Mouse (Mus musculus): ENCODE data around the gene Hnf4a.
A peak's percentile ranks its signal among the peaks of the same experiment; 100 is the strongest.
"Not testable (repeated sequence)": the region's sequence is repeated elsewhere in the genome, so short reads cannot be mapped to it uniquely, and the experiment has no call there.

The Hnf4a gene

GRCm38 (mm10) chr2:163595119-163595518 is 88.5 kb downstream of the Hnf4a start:
- no peak for DNase-seq (ENCODE audit: low read depth)

DNA sequence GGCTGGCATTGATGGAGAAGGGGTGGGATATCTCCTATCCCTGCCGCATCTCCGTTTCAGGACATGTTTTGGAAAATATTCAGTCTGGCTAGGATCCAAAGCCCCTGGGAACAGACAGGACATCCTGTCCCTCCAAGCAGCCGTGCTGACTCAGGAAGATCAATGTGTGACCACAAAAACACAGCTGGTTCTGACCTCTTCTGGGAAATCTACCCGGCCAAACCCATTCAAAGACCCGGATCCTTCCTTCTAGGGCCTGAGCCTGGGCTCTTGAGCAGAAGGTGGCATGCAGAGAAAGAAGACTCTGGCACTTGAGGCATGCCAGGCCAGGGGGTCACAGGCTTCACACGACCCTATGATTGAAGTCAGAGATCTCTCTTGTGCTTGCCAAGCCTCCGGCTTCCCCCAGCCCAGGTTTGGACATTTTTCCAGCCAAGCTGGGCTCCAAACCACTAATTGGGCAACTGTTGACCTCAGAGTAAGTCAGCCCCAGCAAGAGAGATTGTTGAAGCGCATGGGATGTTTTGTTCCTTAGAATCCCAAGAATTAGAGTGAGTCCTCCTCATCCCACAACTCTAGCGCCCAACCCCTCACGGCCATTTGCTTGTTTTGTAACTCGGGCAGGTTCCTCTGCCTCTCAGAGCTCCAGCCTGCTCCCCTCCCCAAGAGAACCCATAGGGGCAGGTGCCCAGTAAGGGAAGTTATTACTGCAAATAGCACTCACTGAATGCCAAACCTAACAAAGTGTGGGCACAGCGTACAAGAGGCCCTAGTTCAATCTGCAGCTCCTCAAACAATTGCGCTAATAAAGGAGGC is 89.7 kb downstream of the Hnf4a start:
- DNase-seq (ENCODE audit: low read depth), result no peak

GRCm38 (mm10) chr2:163596873-163597155 is 90.2 kb downstream of the Hnf4a start:
- DNase-seq (ENCODE audit: low read depth), result no peak

GRCm38 (mm10) chr2:163597661-163598060 is 91.1 kb downstream of the Hnf4a start:
- peak; percentile 66 for DNase-seq (ENCODE audit: low read depth)

DNA sequence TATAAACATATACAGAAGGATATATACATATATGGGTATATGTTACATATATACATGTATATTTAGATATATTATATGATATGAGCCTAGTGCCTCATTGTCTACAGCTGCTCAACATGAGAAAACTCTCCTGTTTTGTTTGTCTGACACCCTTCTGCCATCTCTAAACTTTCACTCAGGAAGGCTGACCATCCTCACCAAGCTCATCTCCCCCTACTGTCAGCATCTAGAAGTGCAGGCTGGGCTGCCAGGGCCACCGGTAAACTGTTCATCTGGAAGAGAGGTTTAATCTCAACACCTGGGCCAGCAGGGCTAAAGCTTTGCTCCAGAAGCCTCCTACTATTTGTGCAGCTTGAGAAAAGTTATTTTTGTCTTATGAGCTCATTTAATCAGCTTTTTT is 92.6 kb downstream of the Hnf4a start:
- peak; percentile 55 for DNase-seq (ENCODE audit: low read depth)

GRCm38 (mm10) chr2:163601066-163601465 is 94.5 kb downstream of the Hnf4a start:
- DNase-seq (ENCODE audit: low read depth), result no peak

DNA sequence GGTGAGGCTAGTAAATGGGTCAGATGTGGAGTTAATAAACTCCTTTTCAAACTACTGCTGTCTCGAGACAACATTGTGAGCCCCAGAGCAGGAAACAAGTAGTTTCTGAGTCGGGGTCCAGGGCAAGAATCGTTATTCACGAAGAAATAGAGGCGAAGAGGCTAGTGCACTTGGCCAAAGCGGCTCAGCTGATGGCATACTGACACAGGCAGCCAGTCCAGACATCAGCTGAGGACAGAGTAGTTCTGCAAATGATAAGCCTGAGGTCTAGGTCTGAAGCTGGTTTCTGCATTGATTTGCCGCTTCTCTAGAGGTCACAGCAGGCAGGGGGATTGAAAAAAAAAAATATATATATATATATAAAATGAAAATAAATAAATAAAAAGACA is 95.1 kb downstream of the Hnf4a start:
- no peak for DNase-seq (ENCODE audit: low read depth)

DNA sequence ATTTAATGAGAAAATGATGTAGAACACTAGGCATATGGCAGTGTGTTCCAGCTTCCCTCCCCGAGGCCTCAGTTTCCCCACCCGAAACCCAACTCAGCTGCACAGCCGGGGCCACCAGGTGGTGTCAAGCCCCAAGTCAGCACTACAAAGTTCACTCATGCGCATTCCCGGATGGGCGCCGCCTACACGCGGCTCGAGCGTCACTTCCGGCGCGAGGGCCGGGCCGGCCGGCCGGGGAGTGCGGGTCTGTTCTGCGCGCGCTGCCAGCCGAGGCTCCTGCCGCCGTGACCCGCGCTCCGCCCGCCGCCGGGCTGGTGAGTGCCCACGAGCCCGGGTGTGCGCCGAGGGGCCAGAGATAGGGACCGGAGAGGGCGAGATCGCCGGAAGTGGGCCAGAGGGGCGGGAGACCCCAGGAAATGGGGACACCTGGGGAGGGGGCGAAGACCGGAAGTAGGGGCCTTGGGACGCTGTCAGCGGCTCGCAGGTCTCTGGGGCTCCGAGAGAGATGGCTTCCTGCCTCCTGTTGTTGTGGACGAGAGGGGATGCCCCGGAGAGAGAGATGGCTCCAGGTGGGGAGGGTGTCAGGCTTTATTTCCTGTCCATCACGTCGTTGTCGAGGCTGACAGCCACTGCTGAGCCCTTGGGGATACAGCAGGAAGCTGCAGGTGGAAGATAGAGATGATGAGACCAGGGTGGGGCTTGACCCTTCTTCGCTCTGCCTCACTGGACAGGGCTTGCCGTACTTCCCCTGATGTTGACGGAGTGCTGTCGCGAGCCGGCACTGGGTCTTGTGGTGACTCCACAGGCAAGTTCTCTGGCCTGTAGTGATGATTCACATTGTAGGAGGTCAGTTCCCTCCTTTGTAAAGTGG is 95.7 kb downstream of the Hnf4a start, which contains the start of gene Ttpal:
Gene Ttpal (plus strand): TSS at position 214 of the 871 bp plus-strand sequence.
- peak; percentile 75 for DNase-seq (ENCODE audit: low read depth)

DNA sequence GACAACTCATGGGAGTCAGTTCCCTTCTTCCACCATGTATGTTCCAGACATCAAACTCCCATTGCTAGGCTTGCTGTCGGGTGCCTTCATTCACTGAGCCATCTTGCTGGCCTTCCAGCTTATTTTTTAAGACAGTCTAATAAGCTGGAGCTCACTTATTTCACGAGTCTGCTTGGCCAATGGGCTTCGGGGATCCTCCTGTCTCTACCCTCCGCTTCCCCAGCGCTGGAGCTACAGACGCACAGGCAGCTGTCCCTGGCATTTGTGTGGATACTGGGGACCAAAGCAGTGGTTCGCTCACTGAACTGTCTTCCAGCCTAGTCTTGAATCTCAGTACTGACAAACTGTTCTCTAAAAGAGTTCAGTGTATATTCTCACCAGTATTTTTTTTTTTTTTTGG is 99.6 kb downstream of the Hnf4a start:
- DNase-seq (ENCODE audit: low read depth), result no peak

- DNase-seq (ENCODE audit: low read depth), result no peak
These were observed 101.4 kb downstream of the Hnf4a start for GRCm38 (mm10) chr2:163608008-163608407.

DNA sequence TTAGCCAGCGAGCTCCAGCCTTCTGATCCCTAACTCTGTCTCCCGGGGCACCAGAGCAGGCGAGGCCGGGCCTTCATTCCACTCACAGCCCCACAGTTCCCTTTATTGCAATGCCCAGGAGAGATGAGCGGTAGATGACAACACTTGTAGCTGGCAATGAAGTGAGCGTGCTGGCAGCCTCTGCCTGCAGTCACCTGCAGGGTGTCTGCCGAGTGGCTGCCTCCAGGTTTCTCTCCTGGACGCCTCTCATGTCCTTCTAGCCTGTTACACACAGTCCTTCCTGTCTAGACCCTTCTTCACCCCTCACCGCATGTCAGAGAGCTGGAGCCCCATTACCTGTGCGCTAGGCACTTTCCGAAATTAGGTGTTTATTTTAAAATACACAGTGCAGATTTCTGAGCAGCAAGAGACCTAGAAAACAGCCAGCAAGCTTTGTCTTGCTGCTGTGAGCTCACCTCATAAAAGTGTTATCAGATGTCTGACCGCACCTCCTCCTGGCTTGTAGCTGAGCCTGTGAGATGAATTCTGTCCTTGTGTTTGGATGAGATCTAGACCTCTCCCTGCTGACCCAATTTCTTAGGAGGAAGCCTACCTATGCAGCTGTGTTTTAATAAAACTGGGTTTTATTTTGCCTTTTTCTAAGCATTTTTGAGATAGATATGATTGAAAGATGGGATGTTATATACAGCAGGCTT is 102.8 kb downstream of the Hnf4a start:
- no peak for DNase-seq (ENCODE audit: low read depth)

GRCm38 (mm10) chr2:163611176-163611575 is 104.6 kb downstream of the Hnf4a start:
- DNase-seq (ENCODE audit: low read depth), result no peak

DNA sequence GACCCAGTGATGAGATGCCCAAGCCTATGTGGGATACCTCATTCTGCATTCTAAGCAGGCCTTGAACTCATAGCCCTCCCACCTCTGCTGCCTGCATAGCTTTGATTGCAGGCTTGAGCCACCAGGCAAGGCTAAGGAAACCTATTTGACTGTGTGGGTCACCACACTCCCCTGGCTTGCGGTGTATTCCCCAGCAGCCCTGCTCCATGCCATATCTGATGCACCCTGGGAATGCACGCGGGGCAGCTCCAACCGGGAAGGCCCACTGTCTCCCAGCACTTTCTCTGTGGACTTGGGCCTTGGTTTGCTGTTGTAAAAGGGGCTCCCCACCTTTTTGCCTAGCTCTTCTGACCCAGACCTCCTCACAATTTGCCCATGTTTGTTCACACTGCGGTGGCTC is 106.6 kb downstream of the Hnf4a start:
- no peak for DNase-seq (ENCODE audit: low read depth)

- no peak for DNase-seq (ENCODE audit: low read depth)
These were observed 107.4 kb downstream of the Hnf4a start for GRCm38 (mm10) chr2:163613990-163614389.

GRCm38 (mm10) chr2:163615401-163615800 is 108.8 kb downstream of the Hnf4a start:
- no peak for DNase-seq (ENCODE audit: low read depth)

DNA sequence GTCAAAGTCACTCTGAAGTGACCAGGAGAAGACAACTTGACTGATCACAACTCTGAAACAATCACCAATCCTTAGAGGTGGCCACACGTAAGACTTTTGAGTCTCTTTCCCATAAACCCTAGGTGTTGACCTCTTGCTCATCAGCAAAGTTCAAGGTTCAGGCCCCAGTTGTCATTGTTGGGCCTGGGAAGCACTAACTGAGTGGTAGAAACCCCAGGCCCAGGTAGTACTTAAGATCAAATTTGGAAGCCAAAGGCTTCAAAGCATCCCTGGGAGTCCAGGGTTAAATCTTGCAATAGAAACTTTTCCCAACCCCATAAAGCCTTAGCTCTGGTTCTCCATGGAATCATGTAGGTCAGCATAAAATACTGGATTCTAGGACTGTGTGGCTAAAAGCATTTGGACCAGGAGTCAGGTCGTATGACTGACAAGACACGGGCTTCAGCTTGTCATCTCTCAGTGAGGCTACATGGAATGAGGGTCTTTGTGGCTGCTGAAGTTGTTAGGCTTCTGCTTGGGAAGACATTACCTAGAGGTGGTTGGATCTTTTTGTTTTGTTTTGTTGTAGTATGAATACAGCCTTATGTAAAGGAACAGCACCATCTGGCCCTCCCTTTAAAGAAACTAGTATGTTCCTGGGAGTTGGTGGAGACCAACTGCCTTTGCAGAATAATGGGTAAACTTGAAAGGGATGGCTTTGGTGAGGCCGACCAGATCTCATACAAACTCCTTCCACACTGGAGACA is 109.5 kb downstream of the Hnf4a start:
- no peak for DNase-seq (ENCODE audit: low read depth)

GRCm38 (mm10) chr2:163616652-163617227 is 110.1 kb downstream of the Hnf4a start:
- no peak for DNase-seq (ENCODE audit: low read depth)

- DNase-seq (ENCODE audit: low read depth), result no peak
These were observed 110.7 kb downstream of the Hnf4a start for GRCm38 (mm10) chr2:163617232-163617863.

DNA sequence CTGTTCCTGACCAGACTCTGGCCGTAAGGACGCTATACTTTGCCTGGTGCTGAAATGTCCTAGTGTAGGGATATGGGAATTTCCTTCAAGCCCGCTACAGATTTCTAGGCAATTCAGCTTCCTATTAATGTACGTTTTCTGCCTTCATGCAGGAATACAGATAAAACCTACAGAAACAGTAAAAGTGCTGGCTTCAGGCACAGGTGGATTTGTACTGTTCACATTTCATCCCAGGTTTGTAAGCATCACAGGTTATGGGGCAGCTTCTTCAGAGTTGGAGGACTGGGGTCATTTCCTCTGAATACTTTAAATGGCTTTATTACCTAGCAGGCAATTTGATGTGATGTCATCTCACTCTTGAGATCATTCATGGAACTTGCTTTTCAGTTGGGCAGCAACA is 111.3 kb downstream of the Hnf4a start:
- DNase-seq (ENCODE audit: low read depth), result no peak

DNA sequence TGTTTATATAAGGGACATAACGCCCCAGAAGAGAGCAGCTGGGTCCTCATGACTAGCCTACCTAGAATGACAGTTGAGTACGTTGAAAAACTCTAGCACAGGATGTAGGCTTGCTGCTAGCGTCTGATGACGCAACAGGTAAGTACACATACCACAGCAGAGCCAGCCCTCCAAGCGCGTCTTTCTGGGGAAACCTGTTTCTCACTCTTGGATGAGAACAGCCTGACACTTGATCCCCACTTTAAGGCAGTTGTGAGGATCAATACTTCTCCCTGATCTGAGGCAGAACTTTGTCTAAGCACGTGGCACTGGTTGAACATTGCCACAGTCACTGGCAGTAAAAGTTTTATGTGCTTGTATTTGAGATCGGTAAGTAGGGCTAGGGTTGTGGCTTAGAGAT is 113.8 kb downstream of the Hnf4a start:
- no peak for DNase-seq (ENCODE audit: low read depth)

- not testable (repeated sequence) for DNase-seq (ENCODE audit: low read depth)
These were observed 114.8 kb downstream of the Hnf4a start for GRCm38 (mm10) chr2:163621401-163621800.
